In the genomic region with DNA sequence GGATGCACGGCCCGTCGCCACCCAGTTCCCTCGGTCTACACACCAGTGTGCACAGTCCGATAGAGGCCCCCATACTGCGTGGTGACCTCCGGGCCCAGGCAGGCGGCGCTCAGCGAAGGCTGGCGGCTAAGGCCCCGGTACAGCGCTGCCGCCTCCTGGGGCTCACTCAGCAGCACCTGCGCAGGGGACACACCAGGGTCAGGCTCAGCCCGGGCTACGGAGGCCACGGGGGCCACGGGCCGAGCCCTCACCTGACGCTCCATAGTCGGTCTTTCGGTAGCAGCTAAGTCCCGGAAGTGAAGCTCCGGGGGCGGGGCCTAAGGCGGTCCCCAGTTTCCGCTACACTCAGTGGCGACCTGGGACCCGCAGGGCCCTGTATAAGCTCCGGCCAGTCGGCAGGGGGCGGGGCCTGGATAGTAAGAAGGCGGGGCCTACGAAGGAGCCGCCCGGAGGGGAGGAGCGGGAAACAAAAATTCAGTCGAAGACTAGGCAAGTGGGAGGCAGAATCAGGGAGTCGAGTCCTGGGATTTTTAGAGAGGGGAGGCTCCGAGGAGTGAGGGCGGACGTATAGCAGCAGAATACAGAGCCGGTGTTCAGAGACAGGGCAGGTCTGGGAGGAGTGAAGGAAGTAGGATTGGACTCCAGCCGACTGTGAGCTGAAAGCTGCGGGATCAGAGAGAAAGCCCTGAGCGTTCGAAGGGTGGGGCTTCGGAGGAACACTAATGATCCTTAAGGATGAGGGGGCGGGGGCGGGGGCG, we compare ENCODE assay signal across 8 mouse cellular contexts. TPM values are rescaled to one million over a fixed set of nuclear protein-coding genes. Genes with fewer than 3 reads are reported as not detected.
DNase-seq lines count a peak whose midpoint lies in the region; ATAC-seq lines count a peak whose summit lies in the region.

A gene (minus strand): TSS at position 423 of the 758 bp plus-strand sequence.

- H3K9me3 ChIP-seq in intestine, embryonic 14.5 days (ENCODE audit: control insufficient read depth, low read length): no peaks in the 10 kb centered on the region

- peak; percentile 95 for ATAC-seq in intestine, embryonic 14.5 days (replicated peaks; ENCODE audit: low FRiP score, low TSS enrichment, low read depth)

- under 1% methylated on average over 52 of the region's 52 CpGs for WGBS in intestine, embryonic 14.5 days

- H3K27me3 ChIP-seq in intestine, embryonic 14.5 days (replicated peaks; ENCODE audit: control insufficient read depth, insufficient read depth, low read length): no peaks in the 10 kb centered on the region

- H3K4me2 ChIP-seq in intestine, embryonic 14.5 days (ENCODE audit: low read length): peak within 1 kb of the TSS; percentile 99

- H3K36me3 ChIP-seq in intestine, embryonic 14.5 days (ENCODE audit: control insufficient read depth, insufficient read depth, low read length): peaks cover 34% of the 10 kb centered on the region

- H3K4me1 ChIP-seq in intestine, embryonic 14.5 days (replicated peaks; ENCODE audit: control insufficient read depth, insufficient read depth, low read length): peaks cover 17% of the 10 kb centered on the region; the same call in 1 of the 2 replicates

- DNase-seq in adrenal gland, adult 18-20 months (ENCODE audit: low spot score in 2 of 2): peak; percentile 94 to 95
- DNase-seq in embryo, embryonic 11 days: peak; percentile 97
- DNase-seq in gastrocnemius, postnatal 25 days: peak; percentile 93
- DNase-seq in intestine, embryonic 14.5 days (ENCODE audit: low spot score): peak; percentile 98
- DNase-seq in left cerebral cortex, postnatal 14 days (ENCODE audit: low spot score in 2 of 2): peak; percentile 83 to 87
- DNase-seq in mesoderm, embryonic 11.5 days (ENCODE audit: low read depth, low spot score): peak; percentile 95
- DNase-seq in right cerebral cortex, postnatal 36 days (ENCODE audit: low spot score in 2 of 2): peak; percentile 78 to 81
- peak; percentile 98 for DNase-seq in yolk sac, embryonic 10.5 days (ENCODE audit: low spot score)

- H3K4me3 ChIP-seq in intestine, embryonic 14.5 days (ENCODE audit: low read depth, low read length): peak within 1 kb of the TSS; percentile 63

- intact Hi-C loops in left cerebral cortex, postnatal 14 days (cut with DNase I): no loop called here

- H3K9ac ChIP-seq in intestine, embryonic 14.5 days (ENCODE audit: low read length): peak within 1 kb of the TSS; percentile 56

- H3K27ac ChIP-seq in intestine, embryonic 14.5 days (ENCODE audit: low read depth): peak within 1 kb of the TSS; percentile 47; the same call in 1 of the 2 replicates

RNA-seq across cellular contexts. Expression of the gene that starts here (rescaled TPM):
- total RNA-seq in adrenal gland, adult 18-20 months (2021): 10 to 100 TPM; 71.8 to 86.6 TPM
- total RNA-seq in gastrocnemius, postnatal 25 days (2021): 10 to 100 TPM; 32.9 to 34.4 TPM
- 57.7 and 61.1 TPM in 2 replicates for polyA plus RNA-seq in intestine, embryonic 14.5 days (2014; fragmentation: Nextera tagmentation; extraction: Ambion mirVana)
- total RNA-seq in left cerebral cortex, postnatal 14 days (2021): 10 to 100 TPM; 33.3 to 35.4 TPM

Comparison
In these comparisons a context has a peak if more than half of its experiments do, and no peak if none do; other contexts are left out.
1. Peak in every context shown above with its lines: DNase-seq, ATAC-seq, H3K4me3 ChIP-seq and H3K27ac ChIP-seq.